Mouse (Mus musculus): Measurements from ENCODE around the gene Mier1.
A peak's percentile ranks its signal among the peaks of the same experiment; 100 is the strongest.

GRCm38 (mm10) chr4:103178635-103179318 is 64.6 kb downstream of the Mier1 start:
- no peak for TF ChIP-seq CTCF (IDR thresholded peaks at IDR 0.05)
- TF ChIP-seq EP300 (IDR thresholded peaks at IDR 0.05; ENCODE audit: insufficient read depth, low read depth, low read length): 0 out of 2 replicates have a peak, but pooled peaks have one; percentile 0
- 0 out of 2 replicates have a peak, but pooled peaks have one; percentile 25 for TF ChIP-seq POLR2A (IDR thresholded peaks at IDR 0.05; ENCODE audit: insufficient read depth, low read depth, low read length)
